Mouse (Mus musculus) erythroblast, adult 5-6 weeks (primary cell): Measurements from ENCODE around the gene Rgs13. TPM values are rescaled to one million over a fixed set of nuclear protein-coding genes. Genes with fewer than 3 reads are reported as not detected.
"Not testable (repeated sequence)": the region's sequence is repeated elsewhere in the genome, so short reads cannot be mapped to it uniquely, and the experiment has no call there.

Experiments used
- ATAC-seq: replicated peaks from 2 replicates; pipeline ENCODE4 v1.8.0; 2016; ENCODE audit warnings: moderate number of reproducible peaks, mild to moderate bottlenecking, moderate TSS enrichment, inconsistent platforms; ENCODE audit not compliant: poor library complexity, low FRiP score, severe bottlenecking
- total RNA-seq, 2 experiments: library from RNA; stranded (forward) in 1 of 2; stranded (reverse) in 1 of 2; fragments of 150-400 nt in 1 of 2; fragments of 200-764, 138-1000 nt in 1 of 2; gene quantifications; 2 replicates each; pipeline versions ENCODE4 v1.2.3 to v1.2.4; 2015 to 2017; ENCODE audit warnings: low replicate concordance in 2 of 2

Rgs13 gene
- total RNA-seq, 2 experiments from 2014 or later: not detected

DNA sequence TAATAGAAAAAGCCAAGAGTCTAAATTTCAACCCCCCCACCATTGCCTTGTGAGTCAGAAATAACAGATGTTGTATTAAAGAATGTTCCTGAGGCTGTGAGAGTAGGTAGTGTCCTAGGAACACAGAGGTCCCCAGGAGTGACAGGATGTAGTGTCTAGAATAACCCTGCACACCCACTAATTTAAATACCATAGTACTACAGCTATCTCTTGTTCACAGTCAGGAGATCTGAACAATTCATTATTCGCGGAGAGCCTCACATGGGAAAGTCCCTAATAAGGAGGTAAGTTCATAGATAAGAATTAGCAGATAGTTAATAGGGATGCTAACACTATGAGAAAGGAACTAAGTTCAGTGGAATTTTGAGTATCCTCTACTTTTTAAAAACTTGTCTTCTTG is 10.9 kb downstream of the Rgs13 start:
- ATAC-seq: no peak

DNA sequence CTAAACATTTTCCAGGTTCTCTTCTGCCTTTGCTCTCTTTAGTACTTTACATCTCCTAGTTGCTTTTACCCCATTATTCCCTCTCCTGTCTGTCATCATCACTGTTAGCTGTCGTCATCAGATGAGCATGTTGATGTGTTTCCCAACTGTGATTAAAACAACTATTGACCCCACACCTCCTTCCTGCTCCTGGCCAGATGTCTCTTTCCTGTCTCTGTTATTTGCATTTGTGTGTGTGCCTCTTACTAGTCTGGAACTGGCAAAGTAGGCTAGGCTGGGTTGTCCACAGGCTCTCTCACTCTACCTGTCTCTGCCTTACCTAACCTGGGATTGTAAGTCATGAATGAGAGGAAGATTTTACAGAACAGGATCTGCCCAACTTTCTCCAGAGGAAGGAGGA is 24.6 kb downstream of the Rgs13 start:
- no peak for ATAC-seq

DNA sequence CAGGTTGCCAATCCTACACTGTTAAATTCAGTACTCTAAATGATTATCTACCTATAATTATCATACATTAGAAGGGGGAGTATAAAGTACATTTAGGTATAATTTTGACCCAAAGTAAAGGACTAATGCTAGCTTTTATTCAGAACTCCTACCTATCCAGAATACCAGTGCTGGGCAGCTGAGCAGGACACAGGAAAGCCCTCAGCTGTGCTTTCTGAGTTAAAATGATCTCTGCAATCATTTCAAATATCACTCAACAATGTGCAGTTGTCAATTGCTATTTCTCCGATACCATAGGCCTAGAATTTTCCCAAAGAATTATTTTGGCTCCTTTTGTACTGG is 25.0 kb downstream of the Rgs13 start:
- ATAC-seq: no peak

DNA sequence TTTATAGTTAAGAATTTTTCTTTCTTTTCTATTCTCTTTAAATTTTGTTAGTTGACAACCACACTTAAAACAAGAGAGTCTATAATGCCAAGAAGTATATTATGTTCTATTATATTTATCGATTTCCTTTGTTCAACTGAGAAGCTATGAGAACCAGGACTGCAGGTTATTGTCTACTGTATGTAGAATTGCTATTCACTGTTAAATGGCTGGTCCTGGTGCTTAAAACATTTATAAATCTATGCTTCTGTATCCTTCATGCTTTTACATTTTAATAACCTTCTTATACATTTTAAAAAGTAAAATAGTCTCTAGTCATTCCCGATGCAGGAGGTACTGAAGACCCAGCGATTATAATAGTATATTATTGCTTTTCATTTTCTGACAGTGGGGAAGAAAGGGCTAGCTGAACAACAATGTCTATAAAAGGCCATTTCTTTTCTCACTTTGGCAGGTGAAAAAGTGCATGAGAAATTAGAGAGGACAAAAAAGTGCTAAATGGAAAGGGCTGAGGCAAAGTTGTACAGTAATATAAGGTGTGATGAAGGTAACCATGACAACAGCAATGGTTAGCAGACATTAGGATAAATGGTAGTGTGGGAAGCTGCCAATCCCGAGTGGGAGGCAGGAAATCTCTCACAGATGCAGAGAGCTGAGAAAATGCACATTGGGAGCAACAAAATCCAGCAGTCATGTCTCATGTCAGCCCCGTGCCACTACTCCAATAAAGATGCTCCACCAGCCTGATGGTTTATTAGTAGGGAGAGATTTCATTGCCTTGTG is 25.6 kb downstream of the Rgs13 start:
- no peak for ATAC-seq

DNA sequence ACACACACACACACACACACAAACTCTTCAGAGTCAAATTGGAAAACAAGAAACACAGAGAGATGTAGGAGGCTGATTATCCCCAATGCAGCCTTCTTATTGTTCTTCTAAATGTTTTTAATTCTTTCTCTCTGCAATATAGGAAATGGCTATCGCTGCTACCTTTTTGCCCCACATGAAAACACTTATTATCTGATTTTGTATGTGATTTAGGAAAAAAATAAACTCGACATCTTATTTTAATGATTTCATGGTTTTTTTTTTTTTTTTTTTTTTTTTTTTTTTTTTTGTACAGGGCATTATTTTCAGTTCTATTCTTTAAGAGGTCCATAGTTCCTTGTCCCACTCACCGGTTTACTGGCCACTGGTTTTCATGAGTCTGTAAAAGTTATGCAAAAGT is 27.2 kb downstream of the Rgs13 start:
- ATAC-seq: no peak

DNA sequence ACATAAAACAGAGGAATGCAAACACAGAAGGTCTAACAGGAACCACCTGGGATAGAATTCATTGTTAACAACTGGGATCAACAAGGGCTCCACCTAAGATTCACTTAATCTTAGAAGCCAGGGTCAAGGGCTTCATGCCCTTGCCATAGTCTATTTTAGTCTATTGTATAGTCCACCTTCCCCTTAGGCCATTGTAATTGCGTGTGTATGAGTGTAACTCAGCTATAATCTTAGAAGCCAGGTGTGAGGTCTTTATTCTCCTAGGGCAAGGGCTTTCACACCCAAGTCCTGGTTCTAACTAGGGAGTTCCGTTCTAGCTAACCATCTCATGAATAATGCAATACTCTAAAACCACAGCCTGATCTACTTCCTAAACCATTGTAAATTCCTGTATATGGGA is 35.8 kb downstream of the Rgs13 start:
- not testable (repeated sequence) for ATAC-seq

DNA sequence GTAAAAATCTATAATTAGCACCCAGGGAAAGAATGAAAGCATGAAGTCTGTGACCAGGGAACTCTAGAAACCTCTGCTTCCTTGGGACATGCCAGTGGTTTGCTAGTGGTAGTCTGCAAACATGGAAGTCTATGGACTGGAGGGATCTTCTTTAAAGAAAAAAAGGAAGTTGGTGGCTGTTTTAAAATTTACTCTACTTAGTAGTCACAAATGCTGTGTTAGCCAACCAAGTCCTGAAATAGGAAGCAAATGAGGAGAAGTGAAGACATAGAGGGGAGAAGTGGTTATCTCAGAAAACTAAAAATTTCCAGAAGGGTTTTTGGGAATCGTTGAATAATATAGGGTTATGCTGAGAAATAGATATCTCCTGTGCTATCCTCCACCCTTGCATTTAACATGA is 37.3 kb downstream of the Rgs13 start:
- ATAC-seq: no peak

DNA sequence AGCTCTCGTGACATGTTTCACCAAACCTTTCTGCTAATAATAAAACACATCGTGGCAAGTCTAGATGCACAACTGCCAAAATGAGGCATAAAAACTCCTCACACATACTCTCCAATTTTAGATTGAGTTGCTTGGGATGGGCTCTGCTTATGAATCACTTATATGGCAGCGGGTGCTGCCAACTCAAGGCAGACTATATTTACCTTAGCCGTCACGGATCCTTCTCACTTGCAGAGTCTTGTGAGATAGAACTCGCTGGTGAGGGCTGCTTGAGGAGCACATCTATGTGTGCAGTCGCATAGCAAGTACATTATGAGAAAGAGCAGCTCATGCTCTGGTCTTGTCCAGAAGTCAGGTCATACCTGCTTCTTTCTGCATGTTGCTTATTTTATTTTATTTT is 49.2 kb downstream of the Rgs13 start:
- ATAC-seq: no peak

DNA sequence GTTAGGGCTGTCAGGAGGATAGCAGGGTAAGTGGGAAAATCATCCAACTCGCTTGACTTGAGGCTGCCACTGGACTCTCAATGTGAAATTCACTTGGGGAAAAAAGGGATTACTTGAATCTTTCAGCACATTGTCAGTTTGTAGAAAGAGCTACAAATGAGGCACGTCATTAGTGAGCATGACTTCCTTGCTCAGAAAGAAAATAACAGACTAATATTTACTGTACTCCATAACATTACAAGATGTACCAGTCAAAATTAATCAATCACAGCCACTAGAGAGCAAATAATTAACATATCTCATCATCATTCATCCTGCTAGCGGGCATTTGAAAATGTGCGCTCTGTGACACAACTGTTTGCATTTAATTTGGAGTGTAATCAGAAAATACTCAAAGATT is 57.1 kb downstream of the Rgs13 start:
- no peak for ATAC-seq

DNA sequence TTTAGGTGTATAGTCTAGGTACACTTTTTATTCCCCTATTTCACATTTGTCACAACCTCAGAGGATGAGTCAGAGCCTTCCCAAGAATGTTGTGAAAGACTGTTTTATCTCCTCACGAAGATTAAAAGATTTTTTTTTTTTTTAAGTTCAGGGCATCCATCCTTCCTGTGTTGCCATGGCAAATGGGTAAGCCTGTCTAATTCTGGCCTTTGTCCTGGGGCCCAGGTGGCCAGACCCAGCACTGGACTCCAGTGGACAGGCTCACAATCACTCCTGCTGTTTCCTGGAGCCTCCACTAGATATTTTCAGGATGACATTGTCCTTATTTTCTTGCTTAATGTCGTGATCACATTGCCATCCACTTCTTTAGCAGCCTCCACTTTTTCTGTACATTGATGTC is 57.7 kb downstream of the Rgs13 start:
- ATAC-seq: no peak

DNA sequence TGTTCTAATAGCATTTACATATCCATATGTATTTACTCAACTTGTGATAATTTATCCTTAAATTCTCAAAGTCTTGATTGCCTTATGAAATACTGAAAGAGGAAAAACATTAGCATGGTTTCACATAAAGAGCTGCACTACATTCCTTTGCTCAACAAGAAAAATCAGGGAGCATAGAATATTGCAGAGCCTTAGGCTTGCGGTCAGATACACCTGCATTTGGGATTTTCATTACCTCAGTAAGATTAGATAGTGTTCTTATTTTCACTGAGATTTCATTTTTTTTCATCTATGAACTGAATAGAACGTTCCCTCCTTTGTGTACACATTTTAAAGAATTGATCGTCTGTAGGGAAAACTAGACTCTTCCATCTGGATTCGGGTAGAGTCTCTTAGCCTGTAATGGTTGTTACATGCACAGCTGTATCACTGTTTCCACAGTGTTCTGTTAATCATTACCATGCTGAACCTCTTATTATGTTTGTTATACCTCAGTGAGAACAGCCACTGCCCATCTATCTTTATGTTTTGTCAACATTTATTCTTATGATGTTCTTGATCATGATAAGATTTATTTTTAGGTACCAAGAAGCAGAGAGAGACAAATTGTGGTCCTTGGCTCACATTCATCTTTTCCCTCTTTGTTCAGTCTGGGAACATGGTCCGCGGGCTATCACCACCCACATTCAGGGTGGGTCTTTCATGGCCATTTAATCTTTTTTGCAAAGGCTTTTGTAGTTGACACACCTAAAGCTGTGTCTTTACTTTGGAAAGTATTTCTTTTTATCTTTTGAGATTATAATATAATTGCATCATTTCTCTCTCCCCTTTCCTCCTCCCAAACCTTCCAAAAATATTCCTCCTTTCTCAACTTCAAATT is 61.1 kb downstream of the Rgs13 start:
- no peak for ATAC-seq

DNA sequence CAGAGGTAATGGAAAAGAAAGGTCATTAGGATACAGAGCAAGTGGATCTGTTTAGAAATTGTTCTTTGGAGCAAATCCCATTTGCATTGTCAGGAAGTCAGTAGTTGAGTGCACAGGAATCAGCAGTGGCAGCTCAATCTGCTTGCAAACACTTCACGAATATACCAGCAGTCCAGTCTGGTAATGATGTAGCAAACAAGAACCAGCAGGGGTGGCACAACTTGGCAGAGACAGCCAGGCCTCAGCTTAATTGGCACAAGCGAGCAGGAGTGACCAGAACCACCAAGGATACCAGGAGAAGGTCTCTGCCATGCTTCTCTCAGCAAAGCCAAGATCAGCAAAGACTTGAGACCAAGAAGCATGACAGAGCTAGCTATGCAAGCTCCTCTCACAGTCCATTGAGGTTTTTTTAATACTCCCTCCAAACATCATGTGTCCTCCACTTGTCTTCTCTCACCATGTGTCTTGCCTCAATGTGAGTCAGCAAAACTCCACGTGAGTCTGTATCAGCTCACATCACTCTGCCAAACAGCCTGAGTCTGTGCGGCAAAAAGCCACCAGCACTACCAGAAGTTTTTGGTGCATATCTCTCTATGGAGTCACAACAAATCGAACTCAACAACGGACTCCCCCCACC is 63.6 kb downstream of the Rgs13 start:
- ATAC-seq: no peak

DNA sequence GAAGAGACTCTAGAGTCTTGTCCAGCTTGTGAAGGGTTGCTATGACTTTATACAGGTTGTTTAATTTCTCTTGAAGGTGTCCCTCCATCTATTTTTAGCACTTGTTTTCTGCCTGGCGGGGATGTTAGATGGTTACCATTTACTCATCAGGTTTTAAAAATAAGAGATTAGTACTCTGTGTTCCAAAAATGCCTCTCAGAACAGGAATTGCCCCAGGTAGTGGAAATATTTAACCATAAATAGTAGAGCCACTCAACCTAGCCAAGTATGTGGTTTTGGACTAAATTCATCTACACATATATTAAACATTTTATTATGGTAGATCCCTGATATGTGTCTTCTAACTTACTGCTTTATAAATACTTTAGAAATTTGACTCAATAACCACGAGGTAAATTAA is 64.2 kb downstream of the Rgs13 start:
- no peak for ATAC-seq

DNA sequence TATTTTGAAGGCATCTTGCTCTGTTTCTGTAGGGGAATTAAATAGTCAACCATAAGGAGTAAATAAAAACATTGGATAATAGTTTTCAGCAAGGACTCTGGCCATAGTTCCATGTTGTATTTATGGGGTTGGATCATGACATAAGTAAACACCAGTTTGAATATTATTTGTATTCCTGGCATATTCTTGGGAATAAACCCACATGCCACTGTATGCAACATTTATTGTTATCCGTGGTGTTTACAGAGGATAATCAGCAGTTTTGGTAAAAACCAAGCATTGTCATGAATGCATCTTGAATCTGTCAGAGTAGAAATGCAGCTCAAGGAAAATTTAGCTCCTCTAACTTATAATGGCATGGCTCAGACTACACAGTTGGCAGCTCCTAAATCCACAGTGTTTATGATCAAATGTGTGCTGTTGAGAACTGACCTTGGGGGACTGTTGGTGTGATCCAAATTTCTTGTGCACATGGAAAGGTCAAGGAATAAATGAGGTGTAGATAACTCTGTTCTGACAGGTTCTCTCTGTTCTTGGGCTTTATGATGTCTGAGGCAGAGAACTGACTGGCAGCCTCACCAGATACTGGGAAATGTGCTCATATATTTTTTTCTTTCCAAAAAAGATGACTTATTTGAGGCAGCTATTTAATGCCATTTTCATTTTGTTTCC is 78.4 kb downstream of the Rgs13 start:
- no peak for ATAC-seq

DNA sequence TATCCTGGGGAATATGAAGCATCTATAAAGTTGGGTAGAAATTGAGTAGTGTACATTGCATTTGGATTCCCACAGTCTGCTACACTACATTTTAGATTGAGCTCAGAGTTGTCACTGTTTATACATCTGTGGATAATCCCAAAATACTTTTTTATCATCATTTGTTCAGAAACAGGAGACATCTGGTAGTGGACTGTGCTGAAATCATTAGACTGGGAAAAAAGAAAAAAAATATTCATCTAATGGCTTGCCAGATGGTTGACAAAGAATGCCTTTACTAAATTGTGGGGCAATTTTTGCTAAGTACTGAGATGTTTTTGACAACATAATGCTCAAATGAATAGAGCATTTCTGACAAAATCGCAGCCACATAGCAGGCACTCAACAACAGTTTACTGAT is 86.8 kb downstream of the Rgs13 start:
- no peak for ATAC-seq

Other genes with a start within 250 kb of the Rgs13 start
- 48.0 and 60.0 TPM in 2 replicates for gene Rgs2, start 173.2 kb downstream of the Rgs13 start, total RNA-seq (2015; ENCODE audit: low replicate concordance)
- gene Rgs2, start 173.2 kb downstream of the Rgs13 start, total RNA-seq (2017; ENCODE audit: low replicate concordance): 26.3 and 40.9 TPM in 2 replicates
- gene Rgs1, start 71.9 kb upstream of the Rgs13 start, total RNA-seq (2015; ENCODE audit: low replicate concordance): 0.38 and 5.2 TPM in 2 replicates
- 4.9 and 8.9 TPM in 2 replicates for gene Rgs1, start 71.9 kb upstream of the Rgs13 start, total RNA-seq (2017; ENCODE audit: low replicate concordance)